Mouse (Mus musculus) liver, embryonic 13.5 days (tissue): ENCODE data around the gene Rbm4b. TPM values are rescaled to one million over a fixed set of nuclear protein-coding genes. Genes with fewer than 3 reads are reported as not detected.

Source experiments
- ATAC-seq: fragments of 200-750 bp; cut with Nextera tagmentation; 2 replicates; pipeline ENCODE4 v1.8.0; 2017; ENCODE audit warnings: low read depth, mild to moderate bottlenecking, moderate number of reproducible peaks, moderate library complexity
- DNase-seq: peaks from one replicate; pipeline ENCODE4 v3.0.0; 2022
- H3K27ac ChIP-seq: fragments of 300-500 bp; sonication (generic); 2 replicates; pipeline ENCODE4 v1.5.1; 2015; ENCODE audit warnings: moderate library complexity, mild to moderate bottlenecking, inconsistent platforms
- H3K27me3 ChIP-seq: fragments of 300-500 bp; sonication (generic); 2 replicates; pipeline ENCODE4 v1.6.1; 2015; ENCODE audit warnings: mild to moderate bottlenecking, inconsistent platforms
- H3K36me3 ChIP-seq: fragments of 300-500 bp; sonication (generic); 2 replicates; pipeline ENCODE4 v1.6.1; 2015; ENCODE audit warnings: mild to moderate bottlenecking, inconsistent platforms
- H3K4me1 ChIP-seq: fragments of 300-500 bp; sonication (generic); replicated peaks from 2 replicates; pipeline ENCODE4 v1.6.1; 2015; ENCODE audit warnings: inconsistent platforms
- H3K4me2 ChIP-seq: fragments of 300-500 bp; sonication (generic); 2 replicates; pipeline ENCODE4 v1.6.1; 2015; ENCODE audit warnings: inconsistent platforms, mild to moderate bottlenecking, moderate library complexity
- H3K4me3 ChIP-seq: fragments of 300-500 bp; sonication (generic); replicated peaks from 2 replicates; pipeline ENCODE4 v1.5.1; 2015; ENCODE audit warnings: mild to moderate bottlenecking, inconsistent platforms
- H3K9ac ChIP-seq: fragments of 300-500 bp; sonication (generic); 2 replicates; pipeline ENCODE4 v1.6.1; 2015; ENCODE audit warnings: mild to moderate bottlenecking, inconsistent platforms
- H3K9me3 ChIP-seq: fragments of 300-500 bp; sonication (generic); replicated peaks from 2 replicates; pipeline ENCODE4 v1.6.1; 2016; ENCODE audit warnings: inconsistent platforms
- WGBS: fragments of 180-500 bp; shearing (Covaris S2); methylation state at CpG from one replicate; pipeline ENCODE4 v1.1.7; 2015; ENCODE audit not compliant: insufficient replicate concordance; 5-methylcytosine and 5-hydroxymethylcytosine counted together
- polyA plus RNA-seq: library from polyadenylated mRNA; unstranded; fragments of >200 nt; fragmentation: Nextera tagmentation; extraction: Ambion mirVana; gene quantifications from 2 replicates; pipeline ENCODE4 v1.2.1, GENCODE M21; 2015

The Rbm4b gene
- polyA plus RNA-seq, 1 experiment from 2014 or later = 14.6 TPM

DNA sequence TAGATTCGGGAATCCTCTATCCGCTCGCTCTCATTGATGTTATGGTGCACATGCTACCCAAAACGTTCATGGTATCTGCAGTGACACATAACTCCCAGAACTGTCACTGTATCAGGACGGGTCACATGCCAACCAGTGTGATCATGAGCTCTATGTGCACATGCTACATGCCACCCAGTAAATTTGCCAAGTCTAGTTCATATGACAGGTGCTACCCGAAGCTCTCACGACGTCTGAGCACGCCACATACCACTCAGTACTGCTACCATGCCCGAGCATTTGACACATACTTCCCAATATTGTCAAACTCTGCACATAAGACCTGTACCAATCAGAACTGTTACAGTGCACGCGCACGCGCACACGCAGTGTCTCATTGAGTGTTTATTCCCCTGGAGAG lies 36.2 kb upstream of the Rbm4b start:
- H3K4me3 ChIP-seq = no peak overlapping the region
- no peak overlapping the region for H3K9ac ChIP-seq

DNA sequence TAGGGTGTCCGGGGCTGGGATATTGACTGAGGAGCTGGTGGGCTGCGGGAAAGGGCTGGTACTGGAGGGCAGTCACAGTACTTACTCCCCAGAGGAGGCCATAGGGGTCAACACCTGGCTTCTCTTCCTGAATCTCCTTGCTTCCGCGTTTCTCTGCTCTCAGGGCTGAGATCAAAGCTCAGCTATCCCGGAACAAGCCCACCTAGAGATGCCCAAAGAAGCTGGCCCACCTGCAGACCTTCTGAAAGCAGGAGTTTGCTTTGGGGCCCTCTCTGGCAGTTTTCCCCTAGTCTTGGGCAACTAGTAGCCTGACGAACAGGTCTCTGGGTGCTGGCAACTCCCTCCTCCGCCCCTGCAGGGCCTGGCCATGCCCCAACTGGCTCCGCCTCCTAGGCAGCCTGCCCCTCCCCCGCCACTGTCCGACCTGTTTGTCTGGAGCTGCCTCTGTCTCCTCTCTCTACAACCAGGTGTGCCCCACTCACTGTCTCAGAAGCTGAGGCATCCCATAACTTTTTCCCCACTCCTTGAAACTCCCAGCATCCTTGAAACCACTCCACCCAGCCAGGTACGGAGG lies 35.5 kb upstream of the Rbm4b start:
- H3K4me2 ChIP-seq = 0 out of 2 replicates have a peak overlapping the region, but pooled peaks have one; percentile 13
- H3K4me1 ChIP-seq = peaks cover 11% of the 10 kb centered on the region; the same call in 1 of the 2 replicates
- H3K36me3 ChIP-seq = no peaks in the 10 kb centered on the region
- no peak overlapping the region for H3K27ac ChIP-seq
- DNase-seq = no peak
- peaks cover 16% of the 10 kb centered on the region; the same call in 1 of the 2 replicates for H3K27me3 ChIP-seq
- WGBS = 21% methylated on average over 11 of the region's 11 CpGs
- ATAC-seq = peak; percentile 41; the same call in 1 of the 2 replicates
- no peak overlapping the region for H3K9ac ChIP-seq
- H3K9me3 ChIP-seq = no peaks in the 10 kb centered on the region
- no peak overlapping the region for H3K4me3 ChIP-seq

More for the DNA sequence above, 36.2 kb upstream of the Rbm4b start:
- Histone ChIP-seq H3K36me3 (no peaks in the 10 kb centered on the region), H3K27ac (no peak overlapping the region), H3K9me3 (no peaks in the 10 kb centered on the region), H3K4me2 (no peak overlapping the region), H3K4me1 (peaks cover 11% of the 10 kb centered on the region; the same call in 1 of the 2 replicates), H3K27me3 (peaks cover 21% of the 10 kb centered on the region)
- ATAC-seq (no peak), DNase-seq (no peak)
- WGBS = 70% methylated on average over 15 of the region's 15 CpGs

DNA sequence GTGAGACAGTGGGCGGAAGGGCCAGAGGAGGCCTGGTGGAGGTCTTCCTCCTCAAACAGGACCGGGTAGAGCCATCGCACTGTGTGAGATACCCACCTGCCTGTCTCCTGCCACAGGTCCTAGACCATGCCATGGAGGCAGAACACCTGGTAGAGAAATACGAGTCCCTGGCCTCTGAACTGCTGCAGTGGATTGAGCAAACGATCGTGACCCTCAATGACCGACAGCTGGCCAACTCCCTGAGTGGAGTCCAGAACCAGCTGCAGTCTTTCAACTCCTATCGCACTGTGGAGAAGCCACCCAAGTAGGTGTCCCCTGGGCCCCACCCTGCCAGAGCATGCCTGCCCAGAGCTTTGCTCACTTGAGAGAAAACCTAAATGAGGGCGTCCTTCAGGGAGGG lies 27.1 kb upstream of the Rbm4b start:
- Histone ChIP-seq H3K4me1 (no peaks in the 10 kb centered on the region), H3K9ac (no peak overlapping the region), H3K27ac (no peak overlapping the region), H3K4me2 (no peak overlapping the region), H3K9me3 (no peaks in the 10 kb centered on the region), H3K36me3 (no peaks in the 10 kb centered on the region), H3K4me3 (no peak overlapping the region), H3K27me3 (no peaks in the 10 kb centered on the region)
- 73% methylated on average over 9 of the region's 9 CpGs for WGBS
- DNase-seq = no peak
- no peak for ATAC-seq

DNA sequence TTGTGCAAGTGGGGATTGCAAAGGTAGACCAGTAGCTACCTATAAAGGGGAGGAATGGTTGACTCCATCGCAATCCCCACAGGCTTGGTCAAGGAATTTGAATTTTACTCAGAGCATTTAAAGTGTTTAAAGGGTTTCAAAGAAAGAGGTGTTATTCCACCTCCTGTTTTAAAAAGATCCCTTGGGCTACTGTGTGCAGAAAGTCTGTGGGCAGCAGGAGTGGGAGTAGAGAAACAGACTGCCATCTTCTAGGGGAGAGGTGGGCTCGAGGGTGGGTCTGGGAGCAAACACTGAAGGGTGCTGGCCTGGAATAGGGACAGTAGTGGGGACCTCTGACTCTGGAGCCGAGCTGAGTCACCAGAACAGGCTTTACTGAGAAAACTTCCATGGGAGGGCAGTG lies 23.2 kb upstream of the Rbm4b start:
- H3K36me3 ChIP-seq = no peaks in the 10 kb centered on the region
- no peaks in the 10 kb centered on the region for H3K4me1 ChIP-seq
- H3K9me3 ChIP-seq = no peaks in the 10 kb centered on the region
- H3K4me3 ChIP-seq = no peak overlapping the region
- H3K9ac ChIP-seq = no peak overlapping the region
- H3K27me3 ChIP-seq = no peaks in the 10 kb centered on the region
- 67% methylated on average over 3 of the region's 3 CpGs for WGBS
- H3K27ac ChIP-seq = no peak overlapping the region
- no peak overlapping the region for H3K4me2 ChIP-seq
- DNase-seq = no peak
- no peak for ATAC-seq

DNA sequence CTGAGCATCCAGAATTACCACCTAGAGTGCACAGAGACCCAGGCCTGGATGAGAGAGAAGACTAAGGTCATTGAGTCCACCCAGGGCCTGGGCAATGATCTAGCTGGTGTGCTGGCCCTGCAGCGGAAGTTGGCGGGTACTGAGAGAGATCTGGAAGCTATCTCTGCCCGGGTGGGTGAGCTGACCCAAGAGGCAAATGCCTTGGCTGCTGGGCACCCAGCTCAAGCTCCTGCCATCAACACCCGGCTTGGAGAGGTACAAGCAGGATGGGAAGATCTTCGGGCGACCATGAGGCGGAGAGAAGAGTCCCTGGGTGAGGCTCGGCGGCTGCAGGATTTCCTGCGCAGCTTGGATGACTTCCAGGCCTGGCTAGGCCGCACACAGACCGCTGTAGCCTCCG lies 18.4 kb upstream of the Rbm4b start:
- ATAC-seq (no peak), DNase-seq (no peak)
- Histone ChIP-seq H3K4me1 (no peaks in the 10 kb centered on the region), H3K27me3 (no peaks in the 10 kb centered on the region), H3K4me2 (no peak overlapping the region), H3K4me3 (no peak overlapping the region), H3K27ac (no peak overlapping the region), H3K36me3 (no peaks in the 10 kb centered on the region), H3K9me3 (no peaks in the 10 kb centered on the region), H3K9ac (no peak overlapping the region)
- 71% methylated on average over 13 of the region's 13 CpGs for WGBS

DNA sequence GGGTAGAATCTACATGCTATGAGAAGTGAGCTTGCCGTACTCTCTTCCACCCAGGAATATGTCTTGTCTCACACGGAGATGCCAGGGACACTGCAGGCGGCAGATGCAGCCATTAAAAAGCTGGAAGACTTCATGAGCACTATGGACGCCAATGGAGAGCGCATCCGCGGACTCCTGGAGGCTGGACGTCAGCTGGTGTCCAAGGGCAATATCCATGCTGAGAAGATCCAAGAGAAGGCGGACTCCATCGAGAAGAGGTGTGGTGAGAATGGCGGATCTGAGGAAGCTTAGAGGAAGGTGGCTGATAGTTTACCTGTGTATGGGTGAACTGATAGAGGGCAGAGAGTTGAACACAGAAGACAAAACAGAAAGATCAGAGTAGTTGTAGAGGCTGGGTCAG lies 17.2 kb upstream of the Rbm4b start:
- ATAC-seq = no peak
- Histone ChIP-seq H3K9ac (no peak overlapping the region), H3K4me2 (no peak overlapping the region), H3K27ac (no peak overlapping the region), H3K27me3 (no peaks in the 10 kb centered on the region), H3K4me3 (no peak overlapping the region), H3K4me1 (no peaks in the 10 kb centered on the region), H3K9me3 (no peaks in the 10 kb centered on the region), H3K36me3 (no peaks in the 10 kb centered on the region)
- WGBS = 81% methylated on average over 11 of the region's 11 CpGs
- no peak for DNase-seq

DNA sequence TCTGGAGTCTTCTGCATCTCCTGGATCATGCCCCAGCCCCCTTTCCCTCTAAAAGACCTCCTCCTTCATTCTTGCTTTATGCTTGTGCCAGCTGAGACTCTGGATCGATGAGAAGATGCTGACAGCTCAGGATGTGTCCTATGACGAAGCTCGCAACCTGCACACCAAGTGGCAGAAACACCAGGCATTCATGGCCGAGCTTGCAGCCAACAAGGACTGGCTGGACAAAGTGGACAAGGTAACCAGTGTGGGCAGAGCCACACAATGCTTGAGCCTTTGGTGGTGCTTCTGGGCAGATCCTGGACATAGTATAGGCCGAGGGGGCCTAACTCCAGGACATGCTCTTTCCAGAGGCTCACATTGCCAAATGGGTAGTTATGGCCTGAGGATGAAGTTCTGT lies 16.5 kb upstream of the Rbm4b start:
- Histone ChIP-seq H3K9ac (no peak overlapping the region), H3K27ac (no peak overlapping the region), H3K27me3 (no peaks in the 10 kb centered on the region), H3K4me2 (no peak overlapping the region), H3K4me1 (no peaks in the 10 kb centered on the region), H3K9me3 (no peaks in the 10 kb centered on the region), H3K36me3 (no peaks in the 10 kb centered on the region), H3K4me3 (no peak overlapping the region)
- ATAC-seq = no peak
- DNase-seq = no peak
- WGBS = 71% methylated on average over 5 of the region's 5 CpGs

DNA sequence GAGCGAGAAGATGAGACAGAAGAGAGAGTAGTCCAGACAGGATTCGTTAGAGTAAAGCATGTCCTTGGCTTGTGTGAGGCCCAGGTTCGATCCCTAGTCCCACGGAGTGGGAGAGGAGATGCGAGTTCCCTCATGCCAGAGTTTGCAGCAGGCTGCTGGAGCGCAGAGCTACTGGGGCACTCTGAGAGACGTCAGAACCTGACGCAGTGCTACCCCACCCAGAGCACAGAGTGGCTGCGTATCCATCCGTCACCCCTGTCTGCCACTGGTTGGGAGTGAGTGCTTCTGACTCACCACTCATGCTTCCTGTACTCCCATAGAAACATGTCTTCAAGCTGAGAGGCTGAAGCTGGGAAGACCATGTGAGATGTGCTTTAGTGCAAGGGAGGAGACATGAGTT lies 14.8 kb upstream of the Rbm4b start:
- Histone ChIP-seq H3K27ac (no peak overlapping the region), H3K9ac (no peak overlapping the region), H3K4me3 (no peak overlapping the region), H3K4me1 (no peaks in the 10 kb centered on the region; the same call in 1 of the 2 replicates), H3K9me3 (no peaks in the 10 kb centered on the region), H3K27me3 (no peaks in the 10 kb centered on the region), H3K4me2 (no peak overlapping the region), H3K36me3 (no peaks in the 10 kb centered on the region)
- ATAC-seq (no peak), DNase-seq (no peak)
- WGBS = 71% methylated on average over 10 of the region's 10 CpGs

DNA sequence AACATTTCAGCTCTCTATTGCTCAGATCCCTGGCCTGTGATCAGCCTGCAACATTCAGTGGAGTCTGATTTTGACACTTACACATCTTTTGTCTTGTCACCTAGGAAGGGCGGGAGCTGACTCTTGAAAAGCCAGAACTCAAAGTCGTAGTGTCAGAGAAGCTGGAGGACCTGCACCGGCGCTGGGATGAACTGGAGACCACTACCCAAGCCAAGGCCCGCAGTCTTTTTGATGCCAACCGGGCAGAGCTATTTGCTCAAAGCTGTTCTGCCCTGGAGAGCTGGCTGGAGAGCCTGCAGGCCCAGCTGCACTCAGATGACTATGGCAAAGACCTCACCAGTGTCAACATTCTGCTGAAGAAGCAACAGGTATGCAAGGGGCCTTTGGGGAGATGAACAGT lies 14.1 kb upstream of the Rbm4b start:
- no peak overlapping the region for H3K27ac ChIP-seq
- no peaks in the 10 kb centered on the region; the same call in 1 of the 2 replicates for H3K4me1 ChIP-seq
- H3K9me3 ChIP-seq = no peaks in the 10 kb centered on the region
- H3K27me3 ChIP-seq = no peaks in the 10 kb centered on the region
- H3K4me3 ChIP-seq = no peak overlapping the region
- DNase-seq = no peak
- no peak overlapping the region for H3K4me2 ChIP-seq
- no peak overlapping the region for H3K9ac ChIP-seq
- ATAC-seq = no peak
- 79% methylated on average over 6 of the region's 6 CpGs for WGBS
- H3K36me3 ChIP-seq = no peaks in the 10 kb centered on the region

DNA sequence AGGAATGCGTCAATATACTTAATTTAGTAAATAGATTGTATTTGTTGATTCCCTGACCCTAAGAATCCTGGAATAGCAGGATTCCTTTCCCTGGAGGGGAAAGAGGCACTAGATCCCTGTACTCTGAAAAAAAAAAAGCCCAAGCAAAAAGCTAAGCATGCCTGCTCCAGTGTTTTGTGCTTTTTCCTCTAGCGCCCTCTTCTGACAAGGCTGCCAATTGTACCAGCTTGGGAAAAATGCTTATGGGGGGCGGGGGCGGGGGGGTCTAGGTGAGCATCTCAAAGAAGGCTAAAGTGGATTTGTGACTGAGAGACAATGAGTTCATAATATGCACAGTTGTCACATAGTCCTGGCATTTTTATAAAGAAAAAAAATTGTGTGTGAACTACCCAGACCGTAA lies 12.8 kb upstream of the Rbm4b start:
- H3K9me3 ChIP-seq = no peaks in the 10 kb centered on the region
- DNase-seq = no peak

DNA sequence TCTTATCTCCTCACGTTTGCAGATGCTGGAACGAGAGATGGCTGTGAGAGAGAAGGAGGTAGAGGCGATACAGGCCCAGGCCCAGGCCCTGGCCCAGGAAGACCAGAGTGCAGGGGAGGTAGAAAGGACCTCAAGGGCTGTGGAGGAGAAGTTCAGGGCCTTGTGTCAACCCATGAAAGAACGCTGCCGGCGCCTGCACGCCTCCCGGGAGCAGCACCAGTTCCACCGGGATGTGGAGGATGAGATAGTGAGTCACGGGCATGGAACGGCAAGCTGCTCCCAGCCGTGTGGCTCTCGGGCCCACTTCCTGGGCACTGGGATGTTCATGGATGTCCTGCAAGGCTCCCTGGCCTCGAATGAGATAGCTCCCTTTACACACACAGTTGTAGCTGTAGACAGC lies 12.3 kb upstream of the Rbm4b start:
- Histone ChIP-seq H3K9me3 (no peaks in the 10 kb centered on the region), H3K4me2 (no peak overlapping the region), H3K4me3 (no peak overlapping the region), H3K27ac (no peak overlapping the region), H3K36me3 (no peaks in the 10 kb centered on the region), H3K4me1 (no peaks in the 10 kb centered on the region; the same call in 1 of the 2 replicates), H3K27me3 (no peaks in the 10 kb centered on the region), H3K9ac (no peak overlapping the region)
- WGBS = 74% methylated on average over 14 of the region's 14 CpGs
- no peak for DNase-seq
- ATAC-seq = no peak

More for the DNA sequence above, 12.8 kb upstream of the Rbm4b start:
- no peaks in the 10 kb centered on the region for H3K27me3 ChIP-seq
- H3K27ac ChIP-seq = no peak overlapping the region
- H3K9ac ChIP-seq = no peak overlapping the region
- no peak overlapping the region for H3K4me2 ChIP-seq
- H3K4me3 ChIP-seq = no peak overlapping the region
- ATAC-seq = no peak
- no peaks in the 10 kb centered on the region for H3K36me3 ChIP-seq
- no peaks in the 10 kb centered on the region; the same call in 1 of the 2 replicates for H3K4me1 ChIP-seq
- WGBS = 38% methylated on average over 5 of the region's 5 CpGs

DNA sequence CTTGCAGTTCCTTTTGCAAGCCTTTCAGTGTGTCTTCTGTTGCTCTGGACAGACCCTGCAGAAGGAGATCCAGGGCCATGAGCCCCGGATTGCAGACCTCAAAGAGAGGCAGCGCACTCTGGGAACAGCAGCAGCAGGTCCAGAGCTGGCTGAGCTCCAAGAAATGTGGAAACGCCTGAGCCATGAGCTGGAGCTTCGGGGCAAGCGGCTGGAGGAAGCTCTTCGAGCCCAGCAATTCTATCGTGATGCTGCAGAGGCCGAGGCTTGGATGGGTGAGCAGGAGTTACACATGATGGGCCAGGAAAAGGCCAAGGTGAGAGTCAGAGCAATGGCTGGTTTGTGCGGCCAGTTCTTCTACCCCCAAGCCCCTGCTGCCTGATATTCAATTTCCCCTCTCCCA lies 11.2 kb upstream of the Rbm4b start:
- Histone ChIP-seq H3K36me3 (no peaks in the 10 kb centered on the region), H3K4me1 (no peaks in the 10 kb centered on the region; the same call in 1 of the 2 replicates), H3K9me3 (no peaks in the 10 kb centered on the region), H3K4me3 (no peak overlapping the region), H3K27me3 (no peaks in the 10 kb centered on the region), H3K27ac (no peak overlapping the region), H3K4me2 (no peak overlapping the region), H3K9ac (no peak overlapping the region)
- DNase-seq (no peak), ATAC-seq (no peak)
- WGBS = 69% methylated on average over 9 of the region's 9 CpGs
